Mouse (Mus musculus) adrenal gland, postnatal 36 days (tissue): ENCODE measurements at regions not wholly inside any gene's neighbourhood (a gene's known extent, or its start where the extent isn't known, plus 50 kb on each side); places are given as distances from the start of the nearest gene placed in this dataset.

Experiments used
- DNase-seq, 2 experiments: peaks; one replicate each; pipeline ENCODE4 v3.0.0; 2021; ENCODE audit warnings: mixed read lengths in 1 of 2

DNA sequence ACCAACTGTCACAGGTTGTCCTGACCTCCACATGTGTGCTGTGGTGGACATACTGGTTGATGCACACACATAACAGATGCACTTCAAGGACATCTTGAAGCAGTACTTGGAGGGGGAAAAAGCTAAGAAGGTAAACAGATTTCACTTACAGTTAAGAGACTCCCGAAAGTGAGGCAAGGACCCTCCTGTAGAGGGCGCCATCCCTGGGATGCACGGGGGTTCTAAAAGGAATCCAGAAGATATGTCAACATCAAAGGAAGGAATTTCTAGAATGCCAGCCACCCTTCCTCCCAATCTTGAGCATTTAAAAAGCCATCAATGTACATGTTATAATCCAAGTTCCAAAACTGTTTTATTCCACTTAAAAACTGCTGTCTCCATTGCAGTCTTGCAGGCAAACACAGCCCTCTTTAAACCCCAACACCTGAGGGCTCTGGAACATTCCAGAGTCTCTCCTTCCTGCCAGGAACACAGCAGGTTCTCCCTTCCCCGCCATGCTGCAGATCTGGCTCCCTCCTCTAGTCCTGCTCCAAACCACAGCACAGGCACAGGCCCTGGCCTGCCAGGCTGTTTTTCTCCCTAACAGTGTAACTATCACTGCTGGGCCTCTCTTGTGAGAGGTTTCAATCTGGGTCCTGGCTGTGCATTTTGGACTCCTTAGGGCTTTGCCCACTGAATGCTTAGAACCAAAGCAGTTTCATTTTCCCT is 200.8 kb upstream of the Mkln1 start:
- DNase-seq, result no peak

- no peak for DNase-seq
These were observed 200.2 kb upstream of the Mkln1 start for GRCm38 (mm10) chr6:31198340-31198739.

- no peak for DNase-seq
These were observed 197.8 kb upstream of the Mkln1 start for GRCm38 (mm10) chr6:31200705-31201104.

- no peak for DNase-seq
These were observed 197.1 kb upstream of the Mkln1 start for GRCm38 (mm10) chr6:31201375-31201972.

GRCm38 (mm10) chr6:31202594-31202993 is 195.9 kb upstream of the Mkln1 start:
- no peak for DNase-seq

GRCm38 (mm10) chr6:31204434-31204833 is 194.1 kb upstream of the Mkln1 start:
- DNase-seq, result no peak

- no peak for DNase-seq
These were observed 193.7 kb upstream of the Mkln1 start for GRCm38 (mm10) chr6:31204839-31205238.

GRCm38 (mm10) chr6:31206106-31206505 is 192.4 kb upstream of the Mkln1 start:
- DNase-seq, result no peak

DNA sequence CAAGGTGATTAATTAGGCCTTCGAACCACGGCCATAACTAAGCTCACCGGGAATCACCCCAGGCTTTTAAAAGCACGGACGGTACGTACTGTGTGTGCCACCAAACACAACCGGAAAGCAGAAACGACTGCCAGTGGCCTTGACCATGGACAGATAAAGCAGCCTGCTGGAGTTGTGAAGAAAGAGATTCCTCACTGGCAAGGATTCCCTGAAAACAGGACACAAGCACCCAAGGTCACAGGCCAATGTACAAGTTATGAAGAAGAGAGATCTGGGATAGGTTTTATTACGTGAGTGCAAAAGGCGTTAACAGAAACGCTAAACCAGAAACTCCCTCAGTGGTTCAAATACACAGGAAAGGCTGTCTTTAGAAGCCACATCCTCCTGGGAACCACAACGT is 191.3 kb upstream of the Mkln1 start:
- peak; percentile 75 for DNase-seq

DNA sequence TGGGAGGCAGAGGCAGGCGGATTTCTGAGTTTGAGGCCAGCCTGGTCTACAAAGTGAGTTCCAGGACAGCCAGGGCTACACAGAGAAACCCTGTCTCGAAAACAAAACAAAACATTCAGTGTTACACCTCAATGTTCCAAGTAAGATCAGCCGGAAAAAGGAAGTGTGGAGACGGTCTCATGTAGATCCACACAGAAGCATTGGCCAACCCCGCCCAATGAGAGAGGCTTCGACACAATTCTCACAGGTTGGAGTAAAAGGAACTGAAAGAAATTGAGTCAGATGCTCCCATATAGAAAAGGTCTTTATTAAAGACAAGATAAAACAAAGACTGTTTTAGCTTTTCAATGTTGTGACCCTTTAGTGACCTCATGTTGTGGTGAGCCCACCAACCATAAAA is 190.3 kb upstream of the Mkln1 start:
- DNase-seq, result no peak

DNA sequence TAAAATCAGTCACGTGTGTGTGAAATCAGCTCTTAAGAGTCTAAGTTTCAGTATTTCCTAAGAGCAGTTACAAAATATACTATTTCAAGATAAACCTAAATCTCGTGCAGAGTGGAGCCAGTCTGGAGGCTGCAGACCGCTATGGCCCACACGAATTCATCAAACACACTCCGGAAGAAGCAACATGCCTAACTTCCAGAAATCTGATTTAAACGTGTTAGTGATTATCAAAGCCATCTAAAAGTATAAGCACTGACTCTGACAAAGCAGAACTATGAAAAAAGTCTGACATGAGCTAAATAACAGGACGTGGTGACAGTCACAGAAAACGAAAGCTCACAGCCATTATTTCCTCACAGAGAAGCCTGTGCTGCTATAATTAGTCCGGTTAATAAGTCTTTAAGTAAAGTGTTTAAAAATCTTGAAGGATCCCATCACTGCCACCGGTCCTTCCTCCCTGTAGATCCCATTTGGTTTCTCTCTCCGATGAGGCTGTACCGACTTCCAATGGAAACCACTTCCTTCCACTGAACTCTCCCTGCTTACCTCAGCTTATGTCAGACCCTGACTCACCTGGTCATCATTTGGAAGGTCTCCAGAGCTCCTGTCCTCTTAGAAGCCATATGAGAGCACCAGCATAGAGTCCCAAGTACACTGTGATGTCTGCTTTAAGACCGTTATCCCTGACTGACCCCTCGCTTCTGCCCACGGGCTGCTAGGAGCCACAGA is 189.0 kb upstream of the Mkln1 start:
- DNase-seq, result no peak

GRCm38 (mm10) chr6:31210209-31210714 is 188.3 kb upstream of the Mkln1 start:
- DNase-seq, result no peak

GRCm38 (mm10) chr6:31211091-31211490 is 187.4 kb upstream of the Mkln1 start:
- peak in 1 of 2 experiments; percentile 40 for DNase-seq

DNA sequence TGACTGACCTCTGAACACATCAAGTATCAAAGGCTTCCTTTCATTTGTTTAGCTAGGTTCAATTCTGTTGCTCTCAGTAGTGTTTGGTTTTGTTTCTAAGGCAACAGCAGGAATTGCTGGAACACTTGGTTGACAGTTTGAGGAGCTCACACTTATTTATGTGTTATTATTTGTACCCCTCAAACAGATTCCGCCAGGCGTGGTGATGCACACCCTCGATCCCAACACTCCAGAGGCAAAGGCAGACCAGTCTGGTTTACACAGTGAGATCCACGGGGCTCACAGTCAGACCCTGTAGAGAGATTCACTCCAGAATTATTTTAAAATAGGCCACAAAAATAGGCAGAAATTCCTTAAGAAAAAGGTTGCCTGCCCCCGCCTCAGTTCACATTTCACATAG is 186.9 kb upstream of the Mkln1 start:
- no peak for DNase-seq

DNA sequence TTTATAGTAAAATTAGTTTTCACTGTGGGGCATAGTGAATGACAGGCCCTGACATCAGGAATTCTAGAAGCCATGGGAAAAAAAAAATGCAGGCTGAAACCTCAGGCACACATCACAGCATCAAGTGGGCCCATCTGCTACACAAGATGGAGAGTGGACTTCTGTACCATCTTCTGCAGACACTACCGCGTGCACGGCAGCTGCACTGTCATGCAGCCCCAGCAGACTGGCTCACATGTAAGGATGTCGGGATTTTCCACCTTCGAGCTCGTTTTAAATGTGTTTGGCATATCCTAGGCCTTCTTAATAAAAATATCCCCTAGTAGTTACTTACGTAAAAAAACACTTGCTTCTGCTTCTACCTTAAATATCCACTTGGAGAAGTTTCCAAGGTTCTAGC is 186.5 kb upstream of the Mkln1 start:
- no peak for DNase-seq

DNA sequence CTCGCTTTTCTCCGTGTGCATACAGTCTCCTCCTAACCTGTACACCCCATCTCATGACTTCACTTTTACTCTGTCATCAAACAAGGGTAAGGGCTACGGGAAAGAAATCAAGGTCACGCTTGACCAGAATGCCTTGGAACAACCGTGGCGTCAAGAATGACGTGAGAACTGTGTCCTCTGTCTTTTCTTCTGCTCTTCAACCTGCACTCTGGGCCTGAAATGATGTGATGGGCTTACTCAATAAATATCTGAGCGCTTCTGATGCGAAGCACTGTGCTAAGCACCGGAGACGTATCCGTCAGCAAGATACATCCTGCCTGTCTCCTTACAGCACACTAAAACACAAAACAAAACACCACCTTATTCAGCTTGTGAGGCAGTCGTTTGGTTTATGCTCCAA is 185.8 kb upstream of the Mkln1 start:
- DNase-seq, result no peak

DNA sequence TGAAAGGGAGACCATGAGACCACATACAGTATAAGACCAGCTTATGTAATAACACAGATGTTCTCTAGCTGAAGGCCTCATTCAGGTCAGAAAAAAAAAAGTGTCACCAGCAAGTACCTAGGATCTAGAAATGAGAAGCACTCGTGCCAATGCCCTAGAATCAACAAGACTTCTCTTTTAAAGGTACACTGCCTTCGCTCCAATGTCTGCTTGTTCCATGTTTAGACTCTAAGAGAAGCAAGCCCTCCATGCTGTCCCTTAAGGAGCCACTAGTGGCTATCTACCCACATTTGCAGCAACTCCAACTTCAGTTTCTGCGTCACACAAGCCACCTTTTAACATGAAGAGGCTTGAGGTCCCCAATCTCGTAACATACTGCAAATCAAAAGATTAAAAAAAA is 185.4 kb upstream of the Mkln1 start:
- DNase-seq, result no peak

- no peak for DNase-seq
These were observed 182.9 kb upstream of the Mkln1 start for GRCm38 (mm10) chr6:31215661-31216060.

- peak; percentile 98 for DNase-seq
These were observed 182.1 kb upstream of the Mkln1 start for GRCm38 (mm10) chr6:31216206-31217059.

GRCm38 (mm10) chr6:31217060-31217541 is 181.4 kb upstream of the Mkln1 start:
- DNase-seq, result peak; percentile 45 to 63

GRCm38 (mm10) chr6:31217641-31218138 is 180.8 kb upstream of the Mkln1 start:
- peak; percentile 55 to 71 for DNase-seq
